Mouse (Mus musculus): ENCODE measurements around the gene Tbc1d24. TPM values are rescaled to one million over a fixed set of nuclear protein-coding genes. Genes with fewer than 3 reads are reported as not detected.

Gene Tbc1d24
- 2.4 TPM for polyA plus RNA-seq (2014; fragmentation: Illumina TruSeq; extraction: RNeasy Lipid Tissue Mini Kit (QIAGEN cat#74804); ENCODE audit: insufficient read depth, low read depth, low replicate concordance)

GRCm38 (mm10) chr17:24205284-24205888, at the start of gene Tbc1d24:
Gene Tbc1d24 (minus strand): TSS chr17:24205562.

GRCm38 (mm10) chr17:24251320-24252069, 46.1 kb upstream of the Tbc1d24 start, which contains the start of gene Ccnf:
Gene Ccnf (minus strand): TSS chr17:24251484.

GRCm38 (mm10) chr17:24220435-24221411, 15.4 kb upstream of the Tbc1d24 start, which contains the start of gene Tedc2:
Gene Tedc2 (minus strand): TSS chr17:24220851.

GRCm38 (mm10) chr17:24209043-24209915, 3.9 kb upstream of the Tbc1d24 start, which contains the start of gene Ntn3:
Gene Ntn3 (minus strand): TSS chr17:24209531.

GRCm38 (mm10) chr17:24169317-24170065, 35.9 kb downstream of the Tbc1d24 start, which contains the start of gene Atp6v0c:
Gene Atp6v0c (minus strand): TSS chr17:24169702.

GRCm38 (mm10) chr17:24163176-24163962, 42.0 kb downstream of the Tbc1d24 start, which contains the start of gene Amdhd2:
Gene Amdhd2 (minus strand): TSS chr17:24163766.

GRCm38 (mm10) chr17:24150824-24151223, 54.5 kb downstream of the Tbc1d24 start, which contains the start of gene Pdpk1:
Gene Pdpk1 (minus strand): TSS chr17:24150924.

Other genes starting within 250 kb of the Tbc1d24 start
- gene Prss30, start 225.0 kb downstream of the Tbc1d24 start, polyA plus RNA-seq (2014; fragmentation: Illumina TruSeq; extraction: RNeasy Lipid Tissue Mini Kit (QIAGEN cat#74804); ENCODE audit: insufficient read depth, low read depth, low replicate concordance), result 0.35 TPM
- gene Prss22, start 207.5 kb downstream of the Tbc1d24 start, polyA plus RNA-seq (2014; fragmentation: Illumina TruSeq; extraction: RNeasy Lipid Tissue Mini Kit (QIAGEN cat#74804); ENCODE audit: insufficient read depth, low read depth, low replicate concordance), result not detected
- not detected for gene Prss27, start 167.4 kb downstream of the Tbc1d24 start, polyA plus RNA-seq (2014; fragmentation: Illumina TruSeq; extraction: RNeasy Lipid Tissue Mini Kit (QIAGEN cat#74804); ENCODE audit: insufficient read depth, low read depth, low replicate concordance)
- 16.7 TPM for gene Kctd5, start 132.1 kb downstream of the Tbc1d24 start, polyA plus RNA-seq (2014; fragmentation: Illumina TruSeq; extraction: RNeasy Lipid Tissue Mini Kit (QIAGEN cat#74804); ENCODE audit: insufficient read depth, low read depth, low replicate concordance)
- 7.9 TPM for gene Pdpk1, start 54.6 kb downstream of the Tbc1d24 start, polyA plus RNA-seq (2014; fragmentation: Illumina TruSeq; extraction: RNeasy Lipid Tissue Mini Kit (QIAGEN cat#74804); ENCODE audit: insufficient read depth, low read depth, low replicate concordance)
- 22.0 TPM for gene Amdhd2, start 41.8 kb downstream of the Tbc1d24 start, polyA plus RNA-seq (2014; fragmentation: Illumina TruSeq; extraction: RNeasy Lipid Tissue Mini Kit (QIAGEN cat#74804); ENCODE audit: insufficient read depth, low read depth, low replicate concordance)
- gene Atp6v0c, start 35.9 kb downstream of the Tbc1d24 start, polyA plus RNA-seq (2014; fragmentation: Illumina TruSeq; extraction: RNeasy Lipid Tissue Mini Kit (QIAGEN cat#74804); ENCODE audit: insufficient read depth, low read depth, low replicate concordance), result 301 TPM
- 2.2 TPM for gene Ntn3, start 4.0 kb upstream of the Tbc1d24 start, polyA plus RNA-seq (2014; fragmentation: Illumina TruSeq; extraction: RNeasy Lipid Tissue Mini Kit (QIAGEN cat#74804); ENCODE audit: insufficient read depth, low read depth, low replicate concordance)
- 5.1 TPM for gene Tedc2, start 15.3 kb upstream of the Tbc1d24 start, polyA plus RNA-seq (2014; fragmentation: Illumina TruSeq; extraction: RNeasy Lipid Tissue Mini Kit (QIAGEN cat#74804); ENCODE audit: insufficient read depth, low read depth, low replicate concordance)
- gene Ccnf, start 45.9 kb upstream of the Tbc1d24 start, polyA plus RNA-seq (2014; fragmentation: Illumina TruSeq; extraction: RNeasy Lipid Tissue Mini Kit (QIAGEN cat#74804); ENCODE audit: insufficient read depth, low read depth, low replicate concordance), result 0.92 TPM
- 1.2 TPM for gene Abca17, start 145.5 kb upstream of the Tbc1d24 start, polyA plus RNA-seq (2014; fragmentation: Illumina TruSeq; extraction: RNeasy Lipid Tissue Mini Kit (QIAGEN cat#74804); ENCODE audit: insufficient read depth, low read depth, low replicate concordance)
- gene Abca3, start 146.4 kb upstream of the Tbc1d24 start, polyA plus RNA-seq (2014; fragmentation: Illumina TruSeq; extraction: RNeasy Lipid Tissue Mini Kit (QIAGEN cat#74804); ENCODE audit: insufficient read depth, low read depth, low replicate concordance), result 69.4 TPM
- gene Rnps1, start 209.0 kb upstream of the Tbc1d24 start, polyA plus RNA-seq (2014; fragmentation: Illumina TruSeq; extraction: RNeasy Lipid Tissue Mini Kit (QIAGEN cat#74804); ENCODE audit: insufficient read depth, low read depth, low replicate concordance), result 55.3 TPM
- gene Eci1, start 221.1 kb upstream of the Tbc1d24 start, polyA plus RNA-seq (2014; fragmentation: Illumina TruSeq; extraction: RNeasy Lipid Tissue Mini Kit (QIAGEN cat#74804); ENCODE audit: insufficient read depth, low read depth, low replicate concordance), result 68.8 TPM
- gene Dnase1l2, start 237.5 kb upstream of the Tbc1d24 start, polyA plus RNA-seq (2014; fragmentation: Illumina TruSeq; extraction: RNeasy Lipid Tissue Mini Kit (QIAGEN cat#74804); ENCODE audit: insufficient read depth, low read depth, low replicate concordance), result 4.0 TPM